Mouse (Mus musculus) fat pad, adult 2 months (tissue): Measurements from ENCODE around the gene Zfhx3.

Experiments
- DNase-seq: peaks from one replicate; pipeline ENCODE4 v3.0.0-alpha.2; 2011; ENCODE audit warnings: low read depth, low spot score; ENCODE audit errors: extremely low read depth

Zfhx3 gene

DNA sequence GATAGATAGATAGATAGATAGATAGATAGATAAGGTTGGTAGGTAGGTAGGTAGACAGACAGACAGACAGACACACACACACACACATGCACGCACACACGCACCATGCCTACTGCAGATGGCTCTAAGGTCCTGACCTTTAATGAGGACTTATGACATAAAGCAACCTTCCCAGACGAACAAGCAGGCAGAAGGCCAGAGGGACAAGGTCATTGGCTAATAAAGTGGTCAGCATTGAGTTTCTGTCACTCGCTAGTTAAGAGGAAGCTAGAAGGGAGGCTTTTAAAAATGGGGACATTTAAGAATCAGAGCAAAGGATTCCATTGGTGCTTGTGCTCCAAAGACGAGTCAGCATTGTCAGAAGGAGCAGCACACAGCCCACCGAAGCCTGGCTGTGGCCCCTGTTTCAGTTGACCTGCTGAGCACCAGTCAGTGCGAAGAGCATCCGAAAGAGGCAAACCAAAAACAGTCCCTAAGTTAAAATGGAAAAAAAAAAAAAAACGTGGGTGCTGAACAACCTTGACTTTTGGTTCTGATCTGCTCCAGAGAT, 683.2 kb downstream of the Zfhx3 start:
- no peak for DNase-seq

DNA sequence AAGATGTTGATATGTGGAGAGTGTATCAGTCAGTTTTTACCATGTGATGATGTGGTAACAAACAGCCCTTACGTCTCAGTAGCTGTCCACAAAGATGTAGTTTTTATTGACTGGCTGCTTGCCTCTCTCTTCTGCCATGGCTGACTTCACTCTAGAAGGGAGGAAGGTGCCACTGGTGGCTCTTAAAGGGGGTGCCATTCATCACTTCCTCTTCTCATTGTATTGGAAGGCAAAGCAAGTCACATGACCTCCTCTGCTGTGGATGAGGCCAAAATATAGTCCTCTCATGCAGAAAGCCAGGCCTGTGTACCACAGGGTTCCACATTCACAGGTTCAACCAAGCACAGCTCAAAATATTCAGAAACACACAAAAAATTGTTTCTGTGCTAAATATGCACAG, 688.6 kb downstream of the Zfhx3 start:
- no peak for DNase-seq

DNA sequence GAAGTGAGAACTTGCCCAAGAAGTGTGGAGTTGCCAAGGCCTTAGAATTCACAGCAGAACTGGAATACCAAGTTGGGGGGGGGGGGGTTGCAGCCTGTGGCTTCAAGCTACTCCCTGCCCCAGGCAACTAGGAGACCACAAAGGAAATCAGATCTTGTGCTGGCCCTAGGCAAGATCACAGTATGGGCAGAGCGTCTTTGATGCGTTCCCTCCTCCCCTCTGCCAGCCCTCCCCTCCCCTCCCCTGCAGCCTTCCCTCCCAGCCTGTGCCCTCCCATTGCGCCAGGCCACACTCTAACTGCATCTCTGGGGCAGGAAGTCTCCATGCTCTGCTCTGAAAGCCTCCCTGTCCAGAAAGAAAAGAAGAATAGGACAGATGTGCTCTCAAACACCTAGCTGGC, 691.8 kb downstream of the Zfhx3 start:
- no peak for DNase-seq

DNA sequence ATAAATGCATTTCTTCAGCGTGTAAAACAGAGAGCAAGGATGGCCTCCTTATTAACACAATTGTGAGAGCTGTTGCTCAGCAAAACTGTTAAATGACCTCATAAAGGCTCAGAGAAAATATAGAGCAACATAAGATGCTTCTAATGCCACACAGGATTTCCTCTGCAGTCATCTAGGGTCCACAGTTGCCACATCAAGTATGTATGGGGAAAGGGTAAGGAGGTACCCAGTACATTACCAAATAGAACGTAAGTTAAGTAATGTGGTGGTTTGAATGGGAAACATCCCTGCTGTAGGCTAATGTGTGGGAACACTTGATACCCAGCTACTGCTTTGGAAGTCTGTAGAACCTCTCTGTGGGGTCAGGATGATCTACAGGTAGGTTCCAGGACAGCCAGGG, 695.4 kb downstream of the Zfhx3 start:
- DNase-seq: no peak

DNA sequence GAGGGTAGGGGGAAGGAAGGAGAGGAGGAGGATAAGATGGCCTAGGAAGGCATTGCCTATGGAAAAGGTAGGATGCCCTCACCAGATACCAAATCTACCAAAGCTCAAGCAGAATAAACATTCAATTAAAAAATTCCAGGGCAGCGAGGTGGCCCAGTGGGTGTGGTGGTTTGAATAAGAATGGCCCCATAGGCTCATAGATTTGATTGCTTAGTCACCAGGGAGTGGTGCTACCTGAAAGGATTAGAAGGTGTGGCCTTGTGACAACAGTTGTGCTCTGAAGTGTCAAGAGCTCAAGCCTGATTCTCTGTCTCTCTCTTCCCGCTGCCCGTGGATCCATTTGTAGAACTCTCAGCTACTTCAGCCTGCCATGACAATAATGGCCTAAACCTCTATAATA, 703.2 kb downstream of the Zfhx3 start:
- no peak for DNase-seq

DNA sequence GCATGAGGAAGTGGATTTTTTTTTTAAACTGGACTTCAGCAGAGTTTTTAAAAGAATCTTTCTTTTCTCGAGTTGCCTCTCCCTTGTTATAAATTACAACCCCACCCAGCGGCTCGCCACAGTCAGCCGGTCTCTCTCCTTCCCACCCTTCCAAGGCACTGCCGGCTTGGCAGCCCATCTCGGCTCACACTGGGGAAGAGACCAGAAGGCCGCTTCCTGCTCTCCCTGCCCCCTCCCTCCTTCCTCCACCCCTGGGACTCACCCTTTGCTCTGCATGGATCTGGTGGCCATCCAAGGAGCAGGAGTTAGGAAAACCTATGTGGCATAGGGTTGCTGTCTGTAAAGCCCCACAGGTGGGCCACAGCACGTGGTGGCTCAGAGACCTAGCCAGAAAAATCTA, 705.1 kb downstream of the Zfhx3 start:
- DNase-seq: no peak

DNA sequence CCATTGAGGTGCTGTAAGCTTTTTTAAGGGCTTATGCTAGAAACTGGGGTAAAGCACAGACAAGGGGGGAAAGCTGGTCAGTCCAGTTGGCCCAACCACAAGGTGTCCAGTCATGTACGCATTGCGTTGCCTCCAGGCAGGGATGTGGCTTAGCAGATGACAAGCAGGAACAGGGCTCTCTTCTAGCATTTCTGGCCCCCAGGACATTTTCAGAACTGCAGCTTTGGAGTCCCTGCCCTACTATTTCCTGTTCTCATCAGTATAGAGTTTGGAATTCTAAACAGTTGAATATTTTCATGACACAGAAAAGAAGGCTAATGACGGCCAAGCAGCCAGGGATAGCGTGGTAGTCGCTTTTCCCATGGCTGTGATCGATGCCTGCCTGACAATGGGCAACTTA, 706.5 kb downstream of the Zfhx3 start:
- DNase-seq: no peak

DNA sequence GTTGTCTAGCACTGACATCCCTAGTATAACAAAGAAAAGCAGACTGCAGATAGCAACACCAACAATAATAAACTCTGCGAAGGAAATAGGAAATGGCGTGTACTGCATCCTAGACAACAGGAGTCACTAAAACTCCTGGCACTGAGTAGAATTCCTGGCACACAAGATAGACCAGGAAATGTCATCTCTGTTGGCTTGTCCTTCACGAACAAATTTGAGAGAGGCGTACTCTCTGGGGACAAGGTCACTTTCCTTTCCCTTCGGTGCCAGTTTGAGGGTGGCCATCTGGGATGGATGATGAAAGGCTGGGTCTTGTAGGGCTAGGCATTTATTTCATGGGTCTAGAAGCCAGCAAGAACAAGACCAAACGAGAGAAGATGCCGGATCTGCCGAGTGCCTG, 708.4 kb downstream of the Zfhx3 start:
- DNase-seq: no peak

DNA sequence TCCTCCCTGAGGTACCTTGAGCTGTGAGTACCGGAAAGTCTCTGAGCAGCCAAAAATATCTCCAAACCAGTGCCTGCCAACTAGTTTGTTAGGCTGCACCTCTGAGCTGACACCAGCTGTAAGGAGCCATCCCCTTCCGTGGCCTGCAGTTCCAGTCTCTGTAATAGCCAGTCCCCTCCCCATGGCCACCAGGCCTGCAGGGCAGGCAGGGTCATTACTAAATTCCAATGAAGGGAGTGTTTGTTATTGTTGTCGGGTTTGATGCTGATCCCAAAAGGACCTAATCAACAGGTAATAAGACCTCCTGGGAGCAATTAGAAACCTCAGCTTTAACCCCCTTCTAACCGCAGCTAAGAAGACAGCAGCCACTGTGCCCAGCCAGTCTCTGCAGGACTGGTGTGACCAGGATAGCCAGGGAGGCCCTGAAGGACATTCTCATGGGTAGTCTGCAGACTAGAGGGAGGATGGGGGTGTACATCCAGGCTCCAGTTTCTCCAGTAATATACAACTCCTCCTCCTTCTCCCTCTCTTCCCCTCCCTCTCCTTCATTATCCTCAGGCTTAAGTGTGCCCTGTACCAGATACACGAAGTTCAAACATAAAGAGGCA, 719.1 kb downstream of the Zfhx3 start:
- no peak for DNase-seq

DNA sequence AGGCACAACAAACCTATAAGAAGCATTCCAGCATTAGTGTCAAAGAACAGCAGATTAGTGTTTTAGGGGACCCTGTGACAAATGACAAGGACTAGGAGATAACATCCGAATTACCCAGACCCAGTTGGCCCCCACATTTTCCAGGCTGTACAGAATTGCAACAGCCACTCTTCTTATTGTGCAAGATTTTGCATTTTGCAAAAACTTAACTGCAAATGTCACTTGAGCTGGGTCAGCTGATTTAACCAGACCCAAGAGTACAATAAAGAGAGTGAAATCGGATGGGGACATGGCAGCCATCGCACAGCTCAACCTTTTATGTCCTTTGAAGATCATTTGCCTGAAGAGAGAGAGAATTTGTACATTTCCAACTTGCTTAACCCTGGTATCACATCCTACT, 720.3 kb downstream of the Zfhx3 start:
- no peak for DNase-seq

- DNase-seq: no peak
These were observed 729.6 kb downstream of the Zfhx3 start for GRCm38 (mm10) chr8:108671939-108672515.

- no peak for DNase-seq
These were observed 732.6 kb downstream of the Zfhx3 start for GRCm38 (mm10) chr8:108675001-108675525.

DNA sequence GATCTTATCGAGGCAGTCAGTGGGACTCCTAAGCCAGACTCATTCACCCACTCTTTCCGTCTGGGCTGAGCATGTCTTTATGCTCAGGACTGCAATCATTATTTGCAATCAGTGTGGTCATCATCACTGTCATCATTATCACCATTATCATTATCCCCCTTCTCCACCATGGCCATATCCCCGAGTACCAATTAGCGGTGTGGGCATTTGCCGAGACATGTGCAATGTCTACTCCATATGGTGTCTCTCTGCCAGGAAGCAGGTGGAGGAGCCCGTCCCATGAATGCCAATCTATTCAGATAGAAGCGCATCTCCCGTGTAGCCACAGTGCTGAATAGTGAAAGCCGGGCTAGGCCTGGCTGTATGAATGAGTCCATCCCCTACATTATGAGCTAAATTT, 747.2 kb downstream of the Zfhx3 start:
- DNase-seq: no peak

- DNase-seq: no peak
These were observed 748.4 kb downstream of the Zfhx3 start for GRCm38 (mm10) chr8:108690576-108691455.

GRCm38 (mm10) chr8:108691456-108692238, 749.2 kb downstream of the Zfhx3 start:
- no peak for DNase-seq

DNA sequence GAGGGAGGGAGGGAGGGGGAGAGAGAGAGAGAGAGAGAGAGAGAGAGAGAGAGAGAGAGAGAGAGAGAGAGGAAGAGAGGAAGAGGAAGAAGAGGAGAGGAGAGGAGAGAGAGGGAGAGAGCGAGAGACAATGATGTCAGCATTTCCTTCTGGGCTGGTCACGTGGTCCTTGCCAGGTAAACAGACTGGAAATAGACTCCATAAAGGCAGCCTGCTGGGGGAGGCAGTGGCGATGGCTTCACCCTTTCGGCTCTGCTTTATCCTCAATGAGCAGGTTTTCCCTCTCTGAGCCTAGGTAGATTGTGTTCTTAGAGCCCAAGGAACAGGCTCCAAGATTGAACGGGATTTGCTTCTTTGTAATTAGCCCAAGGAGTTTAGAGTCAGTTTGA, 749.8 kb downstream of the Zfhx3 start:
- no peak for DNase-seq

- no peak for DNase-seq
These were observed 750.5 kb downstream of the Zfhx3 start for GRCm38 (mm10) chr8:108692669-108693665.

- DNase-seq: no peak
These were observed 751.4 kb downstream of the Zfhx3 start for GRCm38 (mm10) chr8:108693841-108694240.

DNA sequence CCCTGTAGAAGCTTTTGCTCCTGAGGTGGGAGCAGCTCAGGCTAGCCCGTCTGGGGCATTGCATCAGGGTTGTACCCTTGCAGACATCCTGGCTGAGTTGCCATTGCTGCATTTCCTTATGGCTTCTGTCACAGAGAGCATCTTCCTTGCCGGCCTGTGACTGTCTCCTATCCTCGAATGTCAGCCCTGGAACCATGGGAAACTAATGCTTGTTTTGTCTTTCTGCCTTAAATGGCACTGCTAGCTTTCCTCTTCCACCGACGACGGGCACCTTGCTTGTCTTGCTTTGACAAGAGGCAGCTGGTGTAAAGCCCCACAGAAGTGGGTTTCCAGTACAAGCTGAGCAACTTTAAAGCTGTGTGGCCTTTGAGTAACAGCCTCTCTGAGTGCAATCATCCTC, 752.1 kb downstream of the Zfhx3 start:
- no peak for DNase-seq
